Mouse (Mus musculus) lung, adult 2 months (tissue): Measurements from ENCODE around the gene Scrg1.

Source experiments
- CTCF ChIP-seq: fragments of 200-500 bp; IDR thresholded peaks from 2 replicates; pipeline ENCODE4 v1.5.1; 2011; ENCODE audit warnings: mild to moderate bottlenecking, low read length, control low read depth; ENCODE audit not compliant: insufficient read depth
- POLR2A ChIP-seq: fragments of 200-500 bp; IDR thresholded peaks from 2 replicates; pipeline ENCODE4 v1.6.1; 2011; ENCODE audit warnings: low read depth, mild to moderate bottlenecking, control low read depth, low read length, borderline replicate concordance; ENCODE audit errors: extremely low read depth

- TF ChIP-seq CTCF (no peak), POLR2A (no peak)
These were observed 34.2 kb downstream of the Scrg1 start for GRCm38 (mm10) chr8:57489896-57490295.
